Mouse (Mus musculus) gastrocnemius, adult 18-20 months (tissue): ENCODE results near the gene Tspo. TPM values are rescaled to one million over a fixed set of nuclear protein-coding genes. Genes with fewer than 3 reads are reported as not detected.

Source experiments
- DNase-seq: peaks from one replicate; pipeline ENCODE4 v3.0.0; 2021; ENCODE audit warnings: low spot score
- total RNA-seq, 2 experiments: library from RNA; stranded (reverse); gene quantifications; 2 replicates each; pipeline ENCODE4 v1.2.3; 2021

Gene Tspo
- total RNA-seq, 2 experiments from 2014 or later: 19.6 to 26.8 TPM

GRCm38 (mm10) chr15:83582931-83583330 is 19.5 kb downstream of the Tspo start:
- peak; percentile 30 for DNase-seq

GRCm38 (mm10) chr15:83583419-83584156 is 20.2 kb downstream of the Tspo start:
- peak; percentile 67 for DNase-seq

GRCm38 (mm10) chr15:83584741-83585220 is 21.4 kb downstream of the Tspo start:
- no peak for DNase-seq

GRCm38 (mm10) chr15:83590841-83591240 is 27.4 kb downstream of the Tspo start:
- no peak for DNase-seq

- no peak for DNase-seq
Measured at GRCm38 (mm10) chr15:83591758-83592157, 28.4 kb downstream of the Tspo start.

- no peak for DNase-seq
Measured at GRCm38 (mm10) chr15:83592260-83593188, 29.1 kb downstream of the Tspo start.

- DNase-seq: no peak
Measured at GRCm38 (mm10) chr15:83593189-83593585, 29.8 kb downstream of the Tspo start.

- no peak for DNase-seq
Measured at GRCm38 (mm10) chr15:83593702-83594512, 30.5 kb downstream of the Tspo start.

- peak; percentile 92 for DNase-seq
Measured at GRCm38 (mm10) chr15:83594513-83595363, 31.3 kb downstream of the Tspo start, which contains the start of gene Ttll12. Gene Ttll12, minus strand, starts transcription at chr15:83595157.

GRCm38 (mm10) chr15:83595364-83595711 is 31.9 kb downstream of the Tspo start:
- DNase-seq: no peak

- DNase-seq: no peak
Measured at GRCm38 (mm10) chr15:83596833-83597232, 33.4 kb downstream of the Tspo start.

- DNase-seq: no peak
Measured at GRCm38 (mm10) chr15:83601185-83601584, 37.8 kb downstream of the Tspo start.

- DNase-seq: no peak
Measured at GRCm38 (mm10) chr15:83602372-83603045, 39.1 kb downstream of the Tspo start.

- DNase-seq: no peak
Measured at GRCm38 (mm10) chr15:83603046-83603396, 39.6 kb downstream of the Tspo start.

GRCm38 (mm10) chr15:83603426-83603825 is 40.0 kb downstream of the Tspo start:
- no peak for DNase-seq

- no peak for DNase-seq
Measured at GRCm38 (mm10) chr15:83606216-83606615, 42.8 kb downstream of the Tspo start.

- no peak for DNase-seq
Measured at GRCm38 (mm10) chr15:83606700-83607099, 43.3 kb downstream of the Tspo start.

- peak; percentile 77 for DNase-seq
Measured at GRCm38 (mm10) chr15:83607115-83607802, 43.9 kb downstream of the Tspo start.

- DNase-seq: no peak
Measured at GRCm38 (mm10) chr15:83615245-83615644, 51.9 kb downstream of the Tspo start.
